Mouse (Mus musculus) E14TG2a.4 (cell line): ENCODE data around the gene Casp2.

Experiments used
- CTCF ChIP-seq: conservative IDR thresholded peaks from 2 replicates; pipeline ENCODE4 v1.5.1; 2014; ENCODE audit warnings: low read length
- NANOG ChIP-seq: IDR thresholded peaks from 2 replicates; pipeline ENCODE4 v1.6.1; 2014; ENCODE audit warnings: borderline replicate concordance, low read length, mixed read lengths
- POU5F1 ChIP-seq: IDR thresholded peaks from 2 replicates; pipeline ENCODE4 v1.6.1; 2014; ENCODE audit warnings: low read length, borderline replicate concordance

- peak; percentile 61 for TF ChIP-seq CTCF
- TF ChIP-seq NANOG, result no peak
- TF ChIP-seq POU5F1, result no peak
These were observed 37.3 kb upstream of the Casp2 start for GRCm38 (mm10) chr6:42227240-42228101.
